ENCODE assay signal across 10 mouse cellular contexts in the genomic region with DNA sequence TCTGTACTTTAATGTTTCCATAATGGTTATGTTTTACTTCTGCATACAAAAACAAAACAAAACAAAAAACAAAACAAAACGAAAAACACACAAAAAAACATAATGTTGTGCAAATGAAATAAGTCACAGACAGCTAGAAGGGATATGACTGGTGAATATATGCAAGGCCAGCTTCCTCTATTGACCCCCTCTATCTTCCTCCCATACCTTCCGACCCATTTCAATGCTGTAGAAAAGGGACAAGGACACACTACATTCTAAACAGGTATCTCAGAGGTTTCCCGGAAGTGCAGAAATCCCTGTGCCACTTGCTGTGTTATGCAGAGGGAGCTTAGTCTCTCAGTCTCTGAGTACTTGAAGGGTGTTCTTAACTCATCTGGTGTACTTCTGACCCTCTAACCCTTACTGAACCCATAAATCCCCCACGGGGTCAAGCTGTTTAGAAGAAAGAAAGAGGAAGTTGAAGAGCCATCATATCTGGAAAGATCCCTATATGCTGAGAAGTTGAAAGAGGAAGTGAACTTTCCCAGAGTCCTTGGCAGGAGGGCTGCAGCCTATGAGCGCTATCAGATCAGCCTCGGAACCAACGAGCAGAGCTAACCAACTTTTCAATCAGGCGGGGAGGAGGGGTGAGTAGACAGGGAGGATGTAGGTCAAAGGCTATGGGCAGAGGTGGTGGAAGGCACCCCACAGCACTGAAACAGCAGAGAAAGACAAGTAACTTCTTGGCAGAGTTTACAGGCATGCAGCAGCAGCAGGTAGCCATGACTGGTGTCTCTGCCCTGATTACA. TPM values are rescaled to one million over a fixed set of nuclear protein-coding genes. Genes with fewer than 3 reads are reported as not detected.
DNase-seq lines count a peak whose midpoint lies in the region; ATAC-seq lines count a peak whose summit lies in the region.
"Had no signal": no experiment of that assay in that cellular context is flagged by ENCODE, and none has a peak within 500 bp of the region (broad histone marks: within the 10 kb centered on the region; RNA-seq: fewer than 3 reads in every experiment).

No protein-coding gene starts in this region.

- H3K36me3 ChIP-seq in heart, embryonic 15.5 days: no peaks in the 10 kb centered on the region
- H3K36me3 ChIP-seq: midbrain, embryonic 12.5 days had no signal

- peak; percentile 37 to 41 for DNase-seq in right cerebral cortex, postnatal 10 days (ENCODE audit: low spot score in 2 of 2)
- DNase-seq in right cerebral cortex, postnatal 25 days: no peak
- peak; percentile 62 to 67 for DNase-seq in lung, postnatal 4 days
- DNase-seq in thymus, postnatal 4 days: peak; percentile 75
- DNase-seq in neural tube, embryonic 10.5 days (ENCODE audit: extremely low spot score, low spot score): no peak
- no peak for DNase-seq in left cerebral cortex, postnatal 14 days (ENCODE audit: low spot score in 2 of 2)
- no peak for DNase-seq in right cerebral cortex, postnatal 14 days
- DNase-seq: gastrocnemius, postnatal 25 days had no signal

- intact Hi-C loops in left cerebral cortex, postnatal 14 days (cut with DNase I): no loop called here

- H3K4me1 ChIP-seq in heart, embryonic 15.5 days (replicated peaks): no peaks in the 10 kb centered on the region
- H3K4me1 ChIP-seq: midbrain, embryonic 12.5 days had no signal

- no peaks in the 10 kb centered on the region for H3K27me3 ChIP-seq in heart, embryonic 15.5 days
- H3K27me3 ChIP-seq: midbrain, embryonic 12.5 days had no signal

- 38% methylated on average over 8 of the region's 8 CpGs for WGBS in heart, embryonic 15.5 days

- no peaks in the 10 kb centered on the region for H3K9me3 ChIP-seq in heart, embryonic 15.5 days (replicated peaks)
- H3K9me3 ChIP-seq: midbrain, embryonic 12.5 days had no signal

- H3K4me2 ChIP-seq in heart, embryonic 15.5 days: no peak overlapping the region
- H3K4me2 ChIP-seq: midbrain, embryonic 12.5 days had no signal

- H3K4me3 ChIP-seq in heart, embryonic 15.5 days: no peak overlapping the region
- H3K4me3 ChIP-seq: midbrain, embryonic 12.5 days had no signal

- no peak overlapping the region for H3K9ac ChIP-seq in heart, embryonic 15.5 days
- H3K9ac ChIP-seq: midbrain, embryonic 12.5 days had no signal

- H3K27ac ChIP-seq in heart, embryonic 15.5 days: no peak overlapping the region
- H3K27ac ChIP-seq: midbrain, embryonic 12.5 days had no signal

- peak; percentile 31; the same call in 1 of the 2 replicates for ATAC-seq in heart, embryonic 15.5 days (replicated peaks; ENCODE audit: insufficient number of reproducible peaks, insufficient read depth, low FRiP score, low read depth)

RNA-seq across cellular contexts. Expression of a gene that starts 15.5 kb away (rescaled TPM):
- 2.3 and 6.4 TPM in 2 replicates for polyA plus RNA-seq in heart, embryonic 15.5 days (2015; fragmentation: Nextera tagmentation; extraction: Ambion mirVana)
- 1 to 10 TPM; 4.6 TPM for total RNA-seq in left cerebral cortex, postnatal 14 days (2021)

RNA-seq across cellular contexts. Expression of a gene that starts 38.3 kb away (rescaled TPM):
- polyA plus RNA-seq in heart, embryonic 15.5 days (2015; fragmentation: Nextera tagmentation; extraction: Ambion mirVana): 0.80 TPM in 1 of 2 replicates, not detected in the other
- total RNA-seq in left cerebral cortex, postnatal 14 days (2021): 10 to 100 TPM; 38.1 to 39.6 TPM
- total RNA-seq: gastrocnemius, postnatal 25 days had no signal

Comparison
In these comparisons a context has a peak if more than half of its experiments do, and no peak if none do; other contexts are left out.
1. DNase-seq: peak in right cerebral cortex, postnatal 10 days (2 of 2), lung, postnatal 4 days (2 of 2) and thymus, postnatal 4 days (single experiment); none in right cerebral cortex, postnatal 25 days (single experiment), neural tube, embryonic 10.5 days (single experiment), left cerebral cortex, postnatal 14 days (0 of 2) and right cerebral cortex, postnatal 14 days (single experiment).